Mouse (Mus musculus): ENCODE data around the gene Fbxl17. TPM values are rescaled to one million over a fixed set of nuclear protein-coding genes. Genes with fewer than 3 reads are reported as not detected.

Fbxl17 gene
- polyA plus RNA-seq, 1 experiment from 2014 or later, result 3.8 TPM

DNA sequence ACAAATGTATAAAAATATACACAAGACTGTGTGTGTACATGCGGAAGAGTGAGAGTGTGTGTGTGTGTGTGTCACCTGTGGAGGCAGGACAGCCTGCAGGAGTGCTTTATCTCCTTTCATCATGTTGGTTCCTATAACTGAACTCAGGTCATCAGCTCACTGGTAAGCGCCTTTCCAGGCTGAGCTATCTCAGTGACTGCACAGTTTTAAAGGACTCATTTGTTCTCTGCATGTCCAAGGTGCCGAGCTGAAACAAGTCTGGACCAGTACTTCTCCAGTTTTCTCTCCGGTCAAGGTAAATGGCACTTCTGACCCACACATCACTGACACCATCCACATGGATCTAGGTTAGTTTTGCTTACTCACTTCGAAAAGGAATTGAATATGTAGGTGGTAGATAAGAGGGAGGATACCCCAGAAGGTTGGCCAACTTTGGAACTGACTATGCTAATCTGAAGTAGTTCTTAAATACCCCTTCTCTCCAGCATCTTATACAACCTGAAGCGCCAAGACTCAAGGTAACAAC lies 2.5 kb downstream of the Fbxl17 start:
- DNase-seq (ENCODE audit: low spot score), result no peak
- H3K27me3 ChIP-seq (replicated peaks; ENCODE audit: low read depth, poor library complexity, severe bottlenecking), result no peaks in the 10 kb centered on the region
- H3K27ac ChIP-seq (replicated peaks), result no peak overlapping the region
- peaks cover 49% of the 10 kb centered on the region for H3K4me1 ChIP-seq
- H3K4me3 ChIP-seq, result peak overlapping the region; percentile 91
- peaks cover 14% of the 10 kb centered on the region; the same call in 1 of the 2 replicates for H3K36me3 ChIP-seq (replicated peaks)
- 89% methylated on average over 6 of the region's 6 CpGs for WGBS
- no peaks in the 10 kb centered on the region for H3K9me3 ChIP-seq

DNA sequence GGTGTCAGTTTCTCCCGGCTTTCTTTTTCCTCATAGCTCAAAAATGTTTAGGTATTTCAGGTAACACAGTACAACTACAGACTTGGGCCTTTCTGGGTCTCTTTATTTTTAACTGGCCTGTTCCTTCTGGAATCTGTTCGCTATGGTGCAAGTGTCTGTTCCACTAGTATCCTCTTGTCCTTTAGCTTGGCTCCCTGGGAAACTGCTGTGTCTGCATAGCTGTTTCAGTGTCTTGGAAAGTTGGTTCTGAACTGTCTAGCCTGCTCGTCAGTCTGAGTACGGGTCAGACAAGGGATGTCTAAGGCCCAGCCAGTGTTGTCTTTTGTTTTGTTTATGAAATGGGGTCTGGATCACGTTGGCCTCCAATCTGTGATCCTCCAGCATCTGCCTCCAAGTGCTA lies 3.7 kb downstream of the Fbxl17 start:
- no peak for DNase-seq (ENCODE audit: low spot score)
- 47% methylated on average over 5 of the region's 5 CpGs for WGBS
- no peaks in the 10 kb centered on the region for H3K9me3 ChIP-seq

DNA sequence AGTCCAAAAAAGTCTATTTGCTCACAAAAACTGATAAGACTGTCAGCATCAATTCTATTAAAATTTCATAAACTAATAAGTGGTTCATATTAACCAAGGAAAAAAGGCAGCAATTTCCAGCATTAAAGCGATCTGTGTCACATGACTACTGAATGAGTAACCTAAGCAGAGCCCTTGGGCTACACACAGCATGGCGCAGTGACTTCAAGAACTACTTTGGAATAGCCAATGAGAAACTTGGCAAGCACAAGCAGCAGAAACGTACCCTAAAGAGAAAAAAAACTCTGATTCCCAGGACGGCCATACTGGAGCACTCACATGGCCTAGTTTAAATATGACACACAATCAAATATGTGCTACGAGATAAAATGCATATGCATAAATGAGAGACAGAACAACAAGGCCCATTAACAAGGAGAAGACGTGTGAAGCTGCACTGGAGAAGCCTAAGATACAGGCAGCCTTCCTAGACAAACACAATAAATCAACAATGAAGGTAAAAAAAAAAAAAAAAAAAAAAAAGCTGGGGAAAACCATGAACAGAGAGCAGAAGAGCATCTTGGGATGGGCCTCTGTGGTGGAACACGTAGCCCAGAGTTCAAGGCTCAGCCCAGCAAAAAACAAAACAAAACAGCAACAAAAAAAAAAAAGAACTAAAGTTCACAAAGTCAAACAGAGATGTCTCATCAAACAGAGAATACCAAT lies 5.8 kb downstream of the Fbxl17 start:
- Histone ChIP-seq H3K36me3 (replicated peaks) (peaks cover 10% of the 10 kb centered on the region), H3K9me3 (no peaks in the 10 kb centered on the region), H3K4me3 (no peak overlapping the region), H3K27ac (replicated peaks) (no peak overlapping the region), H3K27me3 (replicated peaks; ENCODE audit: low read depth, poor library complexity, severe bottlenecking) (no peaks in the 10 kb centered on the region), H3K4me1 (peaks cover 42% of the 10 kb centered on the region)
- no peak for DNase-seq (ENCODE audit: low spot score)
- WGBS, result 79% methylated on average over 7 of the region's 7 CpGs

More for the DNA sequence above, 3.7 kb downstream of the Fbxl17 start:
- 0 out of 2 replicates have a peak, but pooled peaks cover 3% of the 10 kb centered on the region for H3K36me3 ChIP-seq (replicated peaks)
- no peak overlapping the region for H3K27ac ChIP-seq (replicated peaks)
- no peak overlapping the region for H3K4me3 ChIP-seq
- H3K4me1 ChIP-seq, result peaks cover 49% of the 10 kb centered on the region
- no peaks in the 10 kb centered on the region for H3K27me3 ChIP-seq (replicated peaks; ENCODE audit: low read depth, poor library complexity, severe bottlenecking)

DNA sequence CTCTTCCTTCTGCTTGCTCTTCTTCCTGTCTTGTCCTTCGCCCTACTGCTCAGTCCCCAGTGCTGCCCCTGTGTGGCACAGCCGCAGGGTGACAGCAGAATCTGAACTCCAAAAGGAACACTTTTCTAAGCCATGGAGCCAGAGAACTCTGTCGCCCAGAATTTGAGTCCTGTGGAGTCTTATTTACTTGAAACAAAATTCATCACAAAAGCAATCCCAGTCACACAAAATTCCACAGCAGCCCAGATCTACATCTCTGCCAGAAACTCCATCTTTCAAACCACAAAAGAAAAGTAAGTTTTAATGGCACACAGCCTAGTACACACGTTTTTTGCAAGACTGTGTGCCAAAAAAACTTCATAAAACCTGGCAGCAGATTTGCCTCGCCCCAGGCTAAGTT lies 6.5 kb downstream of the Fbxl17 start:
- WGBS, result 45% methylated on average over 5 of the region's 5 CpGs
- no peak for DNase-seq (ENCODE audit: low spot score)
- H3K27ac ChIP-seq (replicated peaks), result no peak overlapping the region; the same call in 1 of the 2 replicates
- peaks cover 35% of the 10 kb centered on the region for H3K4me1 ChIP-seq
- no peaks in the 10 kb centered on the region for H3K27me3 ChIP-seq (replicated peaks; ENCODE audit: low read depth, poor library complexity, severe bottlenecking)
- H3K4me3 ChIP-seq, result no peak overlapping the region
- no peaks in the 10 kb centered on the region for H3K9me3 ChIP-seq
- peaks cover 13% of the 10 kb centered on the region for H3K36me3 ChIP-seq (replicated peaks)

DNA sequence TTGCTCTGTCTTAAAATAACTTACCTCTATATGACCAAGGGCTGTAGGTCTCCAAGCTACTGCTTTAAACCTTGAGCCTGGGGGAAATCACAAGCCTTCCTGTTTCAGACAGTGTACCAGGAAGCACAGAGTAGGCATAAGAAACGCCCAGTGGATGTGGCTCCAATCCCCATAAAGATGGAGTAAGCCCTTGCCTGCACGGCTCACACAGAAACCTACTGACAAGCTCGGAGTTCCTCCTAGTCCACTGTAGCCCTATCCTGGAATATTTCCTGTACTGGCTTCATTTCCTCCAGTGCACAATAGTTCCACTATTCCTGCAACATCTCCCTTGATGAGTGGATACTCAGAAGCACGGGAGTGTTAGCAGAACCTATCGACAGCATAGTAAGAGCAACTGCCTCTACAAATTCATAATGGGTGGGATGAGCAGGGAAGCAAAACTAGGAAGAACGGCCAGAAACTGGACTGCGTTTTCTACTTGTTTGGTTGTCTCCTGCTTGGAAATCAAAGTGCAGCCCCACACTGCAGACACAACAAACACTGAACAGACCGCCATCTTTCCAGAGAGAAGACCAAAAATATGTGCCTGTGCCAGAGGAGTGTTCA lies 7.0 kb downstream of the Fbxl17 start:
- Histone ChIP-seq H3K27me3 (replicated peaks; ENCODE audit: low read depth, poor library complexity, severe bottlenecking) (no peaks in the 10 kb centered on the region), H3K4me1 (peaks cover 30% of the 10 kb centered on the region), H3K36me3 (replicated peaks) (peaks cover 17% of the 10 kb centered on the region), H3K27ac (replicated peaks) (no peak overlapping the region; the same call in 1 of the 2 replicates), H3K4me3 (no peak overlapping the region), H3K9me3 (no peaks in the 10 kb centered on the region)
- 81% methylated on average over 8 of the region's 8 CpGs for WGBS
- DNase-seq (ENCODE audit: low spot score), result no peak

DNA sequence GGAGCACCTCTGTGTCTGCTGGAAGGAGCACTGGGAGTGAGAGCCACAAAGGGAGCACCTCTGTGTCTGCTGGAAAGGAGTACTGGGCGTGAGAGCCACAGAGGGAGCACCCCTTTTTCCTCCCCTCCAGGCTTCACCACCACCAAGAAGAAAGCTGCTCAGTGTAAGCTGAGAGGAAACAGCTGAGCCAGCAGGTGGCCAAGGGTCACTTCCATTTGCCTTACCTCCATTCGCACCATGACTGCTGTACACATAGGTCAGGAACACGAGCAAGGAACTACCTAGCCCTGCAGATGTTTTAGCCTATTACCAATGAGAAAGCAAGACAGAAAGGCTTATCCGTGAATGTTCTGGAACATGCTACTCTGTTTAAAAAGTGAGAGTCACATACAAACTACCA lies 10.3 kb downstream of the Fbxl17 start:
- Histone ChIP-seq H3K4me3 (no peak overlapping the region), H3K4me1 (peaks cover 10% of the 10 kb centered on the region), H3K9me3 (no peaks in the 10 kb centered on the region), H3K36me3 (replicated peaks) (peaks cover 42% of the 10 kb centered on the region), H3K27ac (replicated peaks) (no peak overlapping the region), H3K27me3 (replicated peaks; ENCODE audit: low read depth, poor library complexity, severe bottlenecking) (no peaks in the 10 kb centered on the region)
- DNase-seq (ENCODE audit: low spot score), result no peak
- WGBS, result 87% methylated on average over 4 of the region's 4 CpGs

DNA sequence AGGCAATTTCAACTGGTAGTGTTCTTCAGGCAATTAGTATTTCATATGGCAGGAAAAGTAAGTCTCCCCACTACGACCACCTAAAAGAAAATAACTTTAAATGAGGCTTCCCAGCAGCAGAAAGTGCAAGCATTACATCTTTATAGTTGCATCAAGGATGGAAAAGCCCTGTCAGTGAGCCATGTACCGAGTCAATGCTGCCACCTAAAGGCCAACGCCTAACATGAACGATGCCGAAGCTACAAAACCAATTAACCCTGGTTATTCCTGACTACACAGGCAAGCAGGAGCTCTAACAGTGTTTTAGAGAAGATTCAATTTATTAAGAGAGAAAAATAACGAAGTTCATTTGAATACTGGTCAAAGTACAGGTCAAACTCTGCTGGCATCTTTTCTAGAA lies 32.0 kb downstream of the Fbxl17 start:
- H3K4me3 ChIP-seq, result no peak overlapping the region
- H3K27me3 ChIP-seq (replicated peaks; ENCODE audit: low read depth, poor library complexity, severe bottlenecking), result no peaks in the 10 kb centered on the region
- peaks cover 7% of the 10 kb centered on the region; the same call in 1 of the 2 replicates for H3K4me1 ChIP-seq
- 0 out of 2 replicates have a peak, but pooled peaks cover 4% of the 10 kb centered on the region for H3K36me3 ChIP-seq (replicated peaks)
- H3K9me3 ChIP-seq, result no peaks in the 10 kb centered on the region
- peak; percentile 51 for DNase-seq (ENCODE audit: low spot score)
- WGBS, result 9% methylated on average over 6 of the region's 6 CpGs
- no peak overlapping the region for H3K27ac ChIP-seq (replicated peaks)

DNA sequence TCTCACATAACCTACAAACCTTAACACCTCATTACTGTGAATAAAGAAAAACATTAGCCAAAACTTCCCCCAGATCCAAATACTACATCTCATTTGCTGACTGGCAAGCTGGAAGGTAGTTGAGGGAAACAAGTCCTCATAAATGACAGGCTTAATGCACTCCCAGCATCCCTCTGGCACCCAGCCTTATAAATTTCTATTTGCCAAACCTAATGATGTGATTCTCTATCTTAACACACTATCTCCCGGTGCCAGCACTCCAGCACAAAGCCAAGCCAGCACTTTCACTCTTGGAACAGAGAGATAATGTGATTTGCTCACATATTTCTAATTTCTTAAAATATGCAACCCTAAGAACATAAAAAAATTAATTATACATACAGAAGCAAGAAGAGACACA lies 34.6 kb downstream of the Fbxl17 start:
- Histone ChIP-seq H3K27me3 (replicated peaks; ENCODE audit: low read depth, poor library complexity, severe bottlenecking) (no peaks in the 10 kb centered on the region), H3K9me3 (no peaks in the 10 kb centered on the region), H3K36me3 (replicated peaks) (no peaks in the 10 kb centered on the region), H3K4me3 (no peak overlapping the region), H3K4me1 (peaks cover 7% of the 10 kb centered on the region; the same call in 1 of the 2 replicates), H3K27ac (replicated peaks) (no peak overlapping the region)
- WGBS, result 89% methylated on average over 1 of the region's 1 CpGs
- no peak for DNase-seq (ENCODE audit: low spot score)

DNA sequence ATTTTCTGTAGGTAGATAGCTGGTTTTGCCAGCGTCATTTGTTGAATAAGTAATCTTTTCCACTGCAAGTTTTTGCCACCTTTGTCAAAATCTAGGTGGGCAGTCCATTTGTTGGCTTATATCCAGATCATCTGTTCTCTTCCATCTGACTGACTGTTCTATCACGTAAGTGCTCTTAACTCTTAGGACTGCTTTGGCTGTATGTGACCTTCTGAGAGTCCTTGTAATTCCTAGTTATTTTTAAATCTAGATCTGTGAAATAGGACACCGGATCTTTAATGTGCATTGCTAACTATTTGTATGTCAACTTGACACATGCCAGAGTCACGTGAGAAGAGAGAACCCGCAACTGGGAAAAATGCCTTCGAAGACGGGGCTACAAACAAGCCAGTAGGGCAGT lies 37.3 kb downstream of the Fbxl17 start:
- Histone ChIP-seq H3K27me3 (replicated peaks; ENCODE audit: low read depth, poor library complexity, severe bottlenecking) (no peaks in the 10 kb centered on the region), H3K4me1 (peaks cover 7% of the 10 kb centered on the region; the same call in 1 of the 2 replicates), H3K4me3 (no peak overlapping the region), H3K36me3 (replicated peaks) (peaks cover 3% of the 10 kb centered on the region; the same call in 1 of the 2 replicates), H3K27ac (replicated peaks) (no peak overlapping the region), H3K9me3 (no peaks in the 10 kb centered on the region)
- 87% methylated on average over 7 of the region's 7 CpGs for WGBS
- DNase-seq (ENCODE audit: low spot score), result no peak

DNA sequence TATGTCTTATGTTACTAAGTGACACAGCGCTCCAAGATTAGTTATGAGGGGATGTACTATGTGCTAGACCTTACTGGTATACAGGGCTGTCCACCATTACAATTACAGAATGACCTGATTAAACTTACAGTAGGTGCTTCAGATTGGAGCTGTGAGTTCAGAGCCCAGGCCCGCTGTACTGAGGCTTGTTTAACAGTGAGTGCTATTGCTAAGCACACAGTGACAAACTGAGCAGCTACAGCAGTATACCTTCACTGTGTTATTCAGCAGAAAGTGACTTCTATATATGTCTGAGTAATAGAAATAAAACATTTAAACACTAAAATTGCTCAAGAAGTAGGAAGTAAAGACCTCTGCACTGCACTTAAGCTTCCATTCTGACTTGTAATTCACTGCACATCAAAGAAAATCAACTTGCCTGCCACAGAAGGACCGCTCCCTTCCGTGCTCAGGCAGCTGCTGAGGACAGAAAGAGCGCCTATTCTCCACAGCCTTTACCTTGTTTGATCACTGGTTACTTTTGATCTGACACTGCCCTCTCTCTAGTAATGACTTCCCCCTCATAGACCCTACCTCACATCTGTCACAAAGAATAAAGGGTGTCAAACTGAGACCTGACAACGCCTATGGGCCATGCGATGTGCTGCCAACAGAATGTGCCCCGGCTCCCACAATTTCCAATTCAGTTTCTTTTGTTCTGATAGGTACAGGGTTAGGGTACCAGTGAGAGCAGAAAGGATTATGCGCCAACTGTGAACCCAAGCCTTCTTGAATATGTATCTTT lies 39.9 kb downstream of the Fbxl17 start:
- no peaks in the 10 kb centered on the region for H3K27me3 ChIP-seq (replicated peaks; ENCODE audit: low read depth, poor library complexity, severe bottlenecking)
- no peaks in the 10 kb centered on the region for H3K9me3 ChIP-seq
- 67% methylated on average over 9 of the region's 9 CpGs for WGBS
- H3K36me3 ChIP-seq (replicated peaks), result peaks cover 13% of the 10 kb centered on the region; the same call in 1 of the 2 replicates
- H3K4me3 ChIP-seq, result no peak overlapping the region
- no peaks in the 10 kb centered on the region for H3K4me1 ChIP-seq
- DNase-seq (ENCODE audit: low spot score), result no peak
- no peak overlapping the region for H3K27ac ChIP-seq (replicated peaks)

DNA sequence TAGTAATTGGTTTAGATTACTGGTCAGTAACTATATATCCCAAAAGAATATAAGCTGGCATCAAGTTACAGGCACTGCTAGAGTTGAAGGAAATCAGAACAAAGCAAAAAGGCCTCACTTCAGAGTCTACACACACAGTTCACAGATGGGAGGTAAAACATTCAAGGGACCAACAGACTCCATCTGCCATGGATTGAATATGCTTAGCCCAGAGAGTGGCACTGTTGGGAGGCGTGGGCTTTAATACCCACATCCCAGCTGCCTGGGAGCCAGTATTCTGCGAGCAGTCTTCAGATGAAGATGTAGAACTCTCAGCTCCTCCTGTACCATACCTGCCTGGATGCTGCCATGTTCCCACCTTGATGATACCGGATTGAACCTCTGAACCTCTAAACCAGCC lies 41.8 kb downstream of the Fbxl17 start:
- no peak overlapping the region for H3K4me3 ChIP-seq
- H3K4me1 ChIP-seq, result no peaks in the 10 kb centered on the region
- no peak overlapping the region for H3K27ac ChIP-seq (replicated peaks)
- 93% methylated on average over 3 of the region's 3 CpGs for WGBS
- no peaks in the 10 kb centered on the region for H3K27me3 ChIP-seq (replicated peaks; ENCODE audit: low read depth, poor library complexity, severe bottlenecking)
- peaks cover 13% of the 10 kb centered on the region; the same call in 1 of the 2 replicates for H3K36me3 ChIP-seq (replicated peaks)
- no peak for DNase-seq (ENCODE audit: low spot score)
- H3K9me3 ChIP-seq, result no peaks in the 10 kb centered on the region

DNA sequence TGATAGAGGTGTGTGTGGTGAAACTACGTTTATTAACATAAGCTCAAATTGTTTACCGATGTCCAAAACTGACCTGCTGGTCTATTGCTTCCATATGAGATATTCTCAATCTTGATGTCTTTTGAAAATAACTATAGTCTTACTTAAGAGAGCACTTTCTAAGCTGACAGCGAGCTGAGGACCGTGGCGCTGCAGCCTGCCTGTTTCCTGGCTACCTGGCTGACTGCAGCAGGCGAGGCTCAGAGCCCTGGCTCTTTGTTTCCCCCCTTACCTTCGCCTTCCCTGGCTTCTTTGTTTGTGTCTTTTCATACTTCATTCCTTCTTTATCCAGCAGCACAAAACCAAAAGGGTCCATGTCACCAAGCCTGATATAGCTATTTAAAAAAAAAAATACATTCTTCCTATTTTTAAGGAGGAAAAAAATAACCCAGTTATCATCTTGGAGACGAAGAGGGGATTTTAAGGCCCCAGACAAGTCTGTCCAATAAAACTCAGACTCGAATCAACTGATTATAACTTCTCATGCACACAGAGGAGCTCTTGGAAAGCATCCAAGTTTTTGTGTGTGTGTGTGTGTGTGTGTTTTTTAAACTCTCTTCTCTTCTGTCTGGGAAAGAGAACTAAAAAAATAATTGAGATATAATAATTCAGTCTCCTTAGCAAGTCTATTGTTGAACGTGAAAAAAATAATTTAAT lies 48.4 kb downstream of the Fbxl17 start:
- Histone ChIP-seq H3K27ac (replicated peaks) (0 out of 2 replicates have a peak overlapping the region, but pooled peaks have one; percentile 19), H3K9me3 (no peaks in the 10 kb centered on the region), H3K4me3 (no peak overlapping the region), H3K27me3 (replicated peaks; ENCODE audit: low read depth, poor library complexity, severe bottlenecking) (no peaks in the 10 kb centered on the region), H3K4me1 (no peaks in the 10 kb centered on the region), H3K36me3 (replicated peaks) (0 out of 2 replicates have a peak, but pooled peaks cover 7% of the 10 kb centered on the region)
- DNase-seq (ENCODE audit: low spot score), result no peak
- WGBS, result 76% methylated on average over 10 of the region's 10 CpGs

Measured in embryonic facial prominence, embryonic 10.5 days (tissue).